Mouse (Mus musculus) brown adipose tissue, adult 24 weeks (tissue): ENCODE results near the gene Cd8a. TPM values are rescaled to one million over a fixed set of nuclear protein-coding genes. Genes with fewer than 3 reads are reported as not detected.
A peak's percentile ranks its signal among the peaks of the same experiment; 100 is the strongest.

Experiments used
- H3K27ac ChIP-seq: fragments of 200-500 bp; replicated peaks from 2 replicates; pipeline ENCODE4 v1.5.1; 2012; ENCODE audit warnings: low read depth, mild to moderate bottlenecking, low read length
- H3K4me1 ChIP-seq: fragments of 200-500 bp; 2 replicates; pipeline ENCODE4 v1.6.1; 2012; ENCODE audit warnings: low read length, mixed read lengths; ENCODE audit not compliant: control insufficient read depth, insufficient read depth, insufficient read length
- H3K4me3 ChIP-seq: fragments of 200-500 bp; 2 replicates; pipeline ENCODE4 v1.5.1; 2012; ENCODE audit warnings: low read depth, mild to moderate bottlenecking, low read length, moderate library complexity; ENCODE audit not compliant: insufficient read depth
- polyA plus RNA-seq: library from polyadenylated mRNA; stranded (reverse); fragments of >200 nt; gene quantifications from 2 replicates; pipeline ENCODE4 v1.2.4, GENCODE M21; 2012; ENCODE audit not compliant: missing spikeins, insufficient read depth, insufficient read length

The Cd8a gene
- polyA plus RNA-seq, 1 experiment: not detected

GRCm38 (mm10) chr6:71396761-71397160 lies 23.5 kb downstream of the Cd8a start:
- no peak overlapping the region for H3K27ac ChIP-seq
- H3K4me3 ChIP-seq: no peak overlapping the region
- no peaks in the 10 kb centered on the region for H3K4me1 ChIP-seq

GRCm38 (mm10) chr6:71398829-71399609 lies 25.8 kb downstream of the Cd8a start:
- no peak overlapping the region for H3K27ac ChIP-seq
- H3K4me3 ChIP-seq: no peak overlapping the region
- no peaks in the 10 kb centered on the region for H3K4me1 ChIP-seq

- H3K4me1 ChIP-seq: peaks cover 10% of the 10 kb centered on the region; the same call in 1 of the 2 replicates
- no peak overlapping the region for H3K27ac ChIP-seq
- H3K4me3 ChIP-seq: no peak overlapping the region
Observed at GRCm38 (mm10) chr6:71414624-71415023, 41.4 kb downstream of the Cd8a start.

GRCm38 (mm10) chr6:71415446-71415845 lies 42.2 kb downstream of the Cd8a start:
- H3K27ac ChIP-seq: peak overlapping the region; percentile 34; the same call in 1 of the 2 replicates
- H3K4me1 ChIP-seq: peaks cover 10% of the 10 kb centered on the region; the same call in 1 of the 2 replicates
- H3K4me3 ChIP-seq: no peak overlapping the region

GRCm38 (mm10) chr6:71418874-71419273 lies 45.6 kb downstream of the Cd8a start:
- no peak overlapping the region for H3K4me3 ChIP-seq
- H3K4me1 ChIP-seq: peaks cover 10% of the 10 kb centered on the region; the same call in 1 of the 2 replicates
- peak overlapping the region; percentile 70 for H3K27ac ChIP-seq

- Histone ChIP-seq H3K4me1 (peaks cover 2% of the 10 kb centered on the region; the same call in 1 of the 2 replicates), H3K27ac (no peak overlapping the region)
Observed at GRCm38 (mm10) chr6:71420848-71421247, 47.6 kb downstream of the Cd8a start.

GRCm38 (mm10) chr6:71422162-71422561 lies 48.9 kb downstream of the Cd8a start:
- no peak overlapping the region for H3K27ac ChIP-seq
- H3K4me3 ChIP-seq: no peak overlapping the region
- peaks cover 2% of the 10 kb centered on the region; the same call in 1 of the 2 replicates for H3K4me1 ChIP-seq

More at GRCm38 (mm10) chr6:71420848-71421247, 47.6 kb downstream of the Cd8a start:
- no peak overlapping the region for H3K4me3 ChIP-seq

GRCm38 (mm10) chr6:71423116-71423515 lies 49.9 kb downstream of the Cd8a start:
- no peak overlapping the region for H3K4me3 ChIP-seq
- H3K27ac ChIP-seq: no peak overlapping the region
- H3K4me1 ChIP-seq: peaks cover 2% of the 10 kb centered on the region; the same call in 1 of the 2 replicates

- Histone ChIP-seq H3K4me3 (no peak overlapping the region), H3K27ac (no peak overlapping the region)
Observed at GRCm38 (mm10) chr6:71425681-71426080, 52.5 kb downstream of the Cd8a start.

GRCm38 (mm10) chr6:71427996-71428725 lies 54.9 kb downstream of the Cd8a start:
- peak overlapping the region; percentile 45 for H3K27ac ChIP-seq
- H3K4me3 ChIP-seq: no peak overlapping the region
- H3K4me1 ChIP-seq: peaks cover 9% of the 10 kb centered on the region; the same call in 1 of the 2 replicates

More at GRCm38 (mm10) chr6:71425681-71426080, 52.5 kb downstream of the Cd8a start:
- H3K4me1 ChIP-seq: peaks cover 7% of the 10 kb centered on the region; the same call in 1 of the 2 replicates

Other genes with a start within 250 kb of the Cd8a start
- gene Thnsl2, start 229.0 kb upstream of the Cd8a start, polyA plus RNA-seq: 12.7 and 15.9 TPM in 2 replicates
- 2.1 and 12.9 TPM in 2 replicates for gene Fabp1, start 173.6 kb upstream of the Cd8a start, polyA plus RNA-seq
- gene Krcc1, start 101.8 kb upstream of the Cd8a start, polyA plus RNA-seq: 160 and 201 TPM in 2 replicates
- 2.5 and 6.3 TPM in 2 replicates for gene Smyd1, start 51.2 kb upstream of the Cd8a start, polyA plus RNA-seq
- gene Cd8b1, start 50.6 kb upstream of the Cd8a start, polyA plus RNA-seq: 0.75 TPM in 1 of 2 replicates, not detected in the other
- 38.1 and 48.0 TPM in 2 replicates for gene Rmnd5a, start 67.2 kb downstream of the Cd8a start, polyA plus RNA-seq
- 12.8 and 17.1 TPM in 2 replicates for gene Rnf103, start 120.5 kb downstream of the Cd8a start, polyA plus RNA-seq
- 124 and 240 TPM in 2 replicates for gene Chmp3, start 170.4 kb downstream of the Cd8a start, polyA plus RNA-seq